Mouse (Mus musculus): ENCODE results near the gene Rgs6. TPM values are rescaled to one million over a fixed set of nuclear protein-coding genes. Genes with fewer than 3 reads are reported as not detected.

Rgs6 gene
- polyA plus RNA-seq, 1 experiment from 2014 or later = 0.69 TPM

GRCm38 (mm10) chr12:82993905-82994304, 405.8 kb downstream of the Rgs6 start:
- H3K36me3 ChIP-seq (ENCODE audit: control insufficient read depth, insufficient read depth, low read length) = no peaks in the 10 kb centered on the region
- H3K4me2 ChIP-seq (ENCODE audit: low read depth) = no peak overlapping the region
- H3K4me3 ChIP-seq (ENCODE audit: low read depth, low read length) = no peak overlapping the region
- no peaks in the 10 kb centered on the region for H3K4me1 ChIP-seq (ENCODE audit: control insufficient read depth, insufficient read depth, low read length)
- ATAC-seq (ENCODE audit: insufficient read depth, low FRiP score, low TSS enrichment) (no peak), DNase-seq (ENCODE audit: low spot score) (peak; percentile 11)
- no peak overlapping the region for H3K27ac ChIP-seq (ENCODE audit: low read depth, low read length)
- no peak overlapping the region for H3K9ac ChIP-seq (ENCODE audit: low read length)
- H3K9me3 ChIP-seq (ENCODE audit: control insufficient read depth, low read length) = no peaks in the 10 kb centered on the region
- no peaks in the 10 kb centered on the region for H3K27me3 ChIP-seq (ENCODE audit: control insufficient read depth, insufficient read depth, low read length)
- WGBS = 37% methylated on average over 4 of the region's 4 CpGs

GRCm38 (mm10) chr12:82996775-82997174, 408.7 kb downstream of the Rgs6 start:
- no peaks in the 10 kb centered on the region for H3K36me3 ChIP-seq (ENCODE audit: control insufficient read depth, insufficient read depth, low read length)
- 31% methylated on average over 4 of the region's 4 CpGs for WGBS

GRCm38 (mm10) chr12:82998682-82999332, 410.7 kb downstream of the Rgs6 start:
- no peaks in the 10 kb centered on the region for H3K4me1 ChIP-seq (ENCODE audit: control insufficient read depth, insufficient read depth, low read length)
- H3K9me3 ChIP-seq (ENCODE audit: control insufficient read depth, low read length) = no peaks in the 10 kb centered on the region
- ATAC-seq (ENCODE audit: insufficient read depth, low FRiP score, low TSS enrichment) (no peak), DNase-seq (ENCODE audit: low spot score) (no peak)
- H3K27ac ChIP-seq (ENCODE audit: low read depth, low read length) = no peak overlapping the region
- H3K4me3 ChIP-seq (ENCODE audit: low read depth, low read length) = no peak overlapping the region
- no peak overlapping the region for H3K9ac ChIP-seq (ENCODE audit: low read length)
- H3K4me2 ChIP-seq (ENCODE audit: low read depth) = no peak overlapping the region
- H3K27me3 ChIP-seq (ENCODE audit: control insufficient read depth, insufficient read depth, low read length) = no peaks in the 10 kb centered on the region
- 92% methylated on average over 10 of the region's 10 CpGs for WGBS
- H3K36me3 ChIP-seq (ENCODE audit: control insufficient read depth, insufficient read depth, low read length) = no peaks in the 10 kb centered on the region

More at GRCm38 (mm10) chr12:82996775-82997174, 408.7 kb downstream of the Rgs6 start:
- Histone ChIP-seq H3K9ac (ENCODE audit: low read length) (no peak overlapping the region), H3K4me2 (ENCODE audit: low read depth) (no peak overlapping the region), H3K27me3 (ENCODE audit: control insufficient read depth, insufficient read depth, low read length) (no peaks in the 10 kb centered on the region), H3K4me3 (ENCODE audit: low read depth, low read length) (no peak overlapping the region), H3K9me3 (ENCODE audit: control insufficient read depth, low read length) (no peaks in the 10 kb centered on the region), H3K4me1 (ENCODE audit: control insufficient read depth, insufficient read depth, low read length) (no peaks in the 10 kb centered on the region), H3K27ac (ENCODE audit: low read depth, low read length) (no peak overlapping the region)
- DNase-seq (ENCODE audit: low spot score) = no peak
- no peak for ATAC-seq (ENCODE audit: insufficient read depth, low FRiP score, low TSS enrichment)

- Histone ChIP-seq H3K36me3 (ENCODE audit: control insufficient read depth, insufficient read depth, low read length) (no peaks in the 10 kb centered on the region), H3K9ac (ENCODE audit: low read length) (no peak overlapping the region), H3K4me1 (ENCODE audit: control insufficient read depth, insufficient read depth, low read length) (no peaks in the 10 kb centered on the region), H3K27me3 (ENCODE audit: control insufficient read depth, insufficient read depth, low read length) (no peaks in the 10 kb centered on the region), H3K9me3 (ENCODE audit: control insufficient read depth, low read length) (no peaks in the 10 kb centered on the region), H3K4me2 (ENCODE audit: low read depth) (no peak overlapping the region), H3K4me3 (ENCODE audit: low read depth, low read length) (no peak overlapping the region), H3K27ac (ENCODE audit: low read depth, low read length) (no peak overlapping the region)
- 88% methylated on average over 7 of the region's 7 CpGs for WGBS
- DNase-seq (ENCODE audit: low spot score) = no peak
- ATAC-seq (ENCODE audit: insufficient read depth, low FRiP score, low TSS enrichment) = no peak
Observed at GRCm38 (mm10) chr12:82999333-83000032, 411.4 kb downstream of the Rgs6 start.

GRCm38 (mm10) chr12:83000033-83000570, 412.0 kb downstream of the Rgs6 start:
- WGBS = 87% methylated on average over 11 of the region's 11 CpGs
- H3K27me3 ChIP-seq (ENCODE audit: control insufficient read depth, insufficient read depth, low read length) = no peaks in the 10 kb centered on the region

GRCm38 (mm10) chr12:83000957-83001356, 412.9 kb downstream of the Rgs6 start:
- no peak overlapping the region for H3K27ac ChIP-seq (ENCODE audit: low read depth, low read length)
- DNase-seq (ENCODE audit: low spot score) (no peak), ATAC-seq (ENCODE audit: insufficient read depth, low FRiP score, low TSS enrichment) (no peak)
- no peaks in the 10 kb centered on the region for H3K9me3 ChIP-seq (ENCODE audit: control insufficient read depth, low read length)
- no peaks in the 10 kb centered on the region for H3K4me1 ChIP-seq (ENCODE audit: control insufficient read depth, insufficient read depth, low read length)
- no peak overlapping the region for H3K9ac ChIP-seq (ENCODE audit: low read length)
- 91% methylated on average over 4 of the region's 4 CpGs for WGBS
- no peak overlapping the region for H3K4me3 ChIP-seq (ENCODE audit: low read depth, low read length)
- H3K36me3 ChIP-seq (ENCODE audit: control insufficient read depth, insufficient read depth, low read length) = no peaks in the 10 kb centered on the region
- H3K27me3 ChIP-seq (ENCODE audit: control insufficient read depth, insufficient read depth, low read length) = no peaks in the 10 kb centered on the region
- H3K4me2 ChIP-seq (ENCODE audit: low read depth) = no peak overlapping the region

More at GRCm38 (mm10) chr12:83000033-83000570, 412.0 kb downstream of the Rgs6 start:
- no peaks in the 10 kb centered on the region for H3K4me1 ChIP-seq (ENCODE audit: control insufficient read depth, insufficient read depth, low read length)
- no peak overlapping the region for H3K4me2 ChIP-seq (ENCODE audit: low read depth)
- no peaks in the 10 kb centered on the region for H3K36me3 ChIP-seq (ENCODE audit: control insufficient read depth, insufficient read depth, low read length)
- ATAC-seq (ENCODE audit: insufficient read depth, low FRiP score, low TSS enrichment) (no peak), DNase-seq (ENCODE audit: low spot score) (no peak)
- no peaks in the 10 kb centered on the region for H3K9me3 ChIP-seq (ENCODE audit: control insufficient read depth, low read length)
- H3K9ac ChIP-seq (ENCODE audit: low read length) = no peak overlapping the region
- no peak overlapping the region for H3K27ac ChIP-seq (ENCODE audit: low read depth, low read length)
- no peak overlapping the region for H3K4me3 ChIP-seq (ENCODE audit: low read depth, low read length)

- Histone ChIP-seq H3K27ac (ENCODE audit: low read depth, low read length) (no peak overlapping the region), H3K4me3 (ENCODE audit: low read depth, low read length) (no peak overlapping the region), H3K9me3 (ENCODE audit: control insufficient read depth, low read length) (no peaks in the 10 kb centered on the region), H3K27me3 (ENCODE audit: control insufficient read depth, insufficient read depth, low read length) (no peaks in the 10 kb centered on the region), H3K9ac (ENCODE audit: low read length) (no peak overlapping the region), H3K4me2 (ENCODE audit: low read depth) (no peak overlapping the region), H3K4me1 (ENCODE audit: control insufficient read depth, insufficient read depth, low read length) (no peaks in the 10 kb centered on the region), H3K36me3 (ENCODE audit: control insufficient read depth, insufficient read depth, low read length) (no peaks in the 10 kb centered on the region)
- DNase-seq (ENCODE audit: low spot score) (no peak), ATAC-seq (ENCODE audit: insufficient read depth, low FRiP score, low TSS enrichment) (no peak)
- WGBS = 92% methylated on average over 9 of the region's 9 CpGs
Observed at GRCm38 (mm10) chr12:83004014-83004682, 416.1 kb downstream of the Rgs6 start.

- 90% methylated on average over 4 of the region's 4 CpGs for WGBS
- Histone ChIP-seq H3K4me3 (ENCODE audit: low read depth, low read length) (no peak overlapping the region), H3K36me3 (ENCODE audit: control insufficient read depth, insufficient read depth, low read length) (no peaks in the 10 kb centered on the region), H3K9me3 (ENCODE audit: control insufficient read depth, low read length) (no peaks in the 10 kb centered on the region), H3K9ac (ENCODE audit: low read length) (no peak overlapping the region), H3K27me3 (ENCODE audit: control insufficient read depth, insufficient read depth, low read length) (no peaks in the 10 kb centered on the region), H3K27ac (ENCODE audit: low read depth, low read length) (no peak overlapping the region), H3K4me1 (ENCODE audit: control insufficient read depth, insufficient read depth, low read length) (no peaks in the 10 kb centered on the region), H3K4me2 (ENCODE audit: low read depth) (no peak overlapping the region)
- ATAC-seq (ENCODE audit: insufficient read depth, low FRiP score, low TSS enrichment) (no peak), DNase-seq (ENCODE audit: low spot score) (no peak)
Observed at GRCm38 (mm10) chr12:83011056-83011565, 423.0 kb downstream of the Rgs6 start.

All from neural tube, embryonic 11.5 days (tissue).